Mouse (Mus musculus) stomach, postnatal 0 days (tissue): Measurements from ENCODE around the gene 4930524J08Rik.

Experiments
- CTCF ChIP-seq: IDR thresholded peaks from 2 replicates; pipeline ENCODE4 v1.5.1; 2016; ENCODE audit warnings: antibody characterized with exemption, low read depth, mild to moderate bottlenecking, moderate library complexity
- EP300 ChIP-seq: optimal IDR thresholded peaks from 2 replicates; pipeline ENCODE3; 2016; ENCODE audit warnings: antibody characterized with exemption

- TF ChIP-seq CTCF: no peak
- TF ChIP-seq EP300: no peak
Measured at GRCm38 (mm10) chr5:99978699-99979442, at the start of gene 4930524J08Rik, which contains the start of gene Hnrnpd.
